Mouse (Mus musculus) hindbrain, embryonic 14.5 days (tissue): ENCODE results near the gene Tgm1. TPM values are rescaled to one million over a fixed set of nuclear protein-coding genes. Genes with fewer than 3 reads are reported as not detected.

Experiments
- ATAC-seq: fragments of 200-750 bp; cut with Nextera tagmentation; 2 replicates; pipeline ENCODE4 v1.8.0; 2017; ENCODE audit warnings: moderate number of reproducible peaks, mild to moderate bottlenecking, moderate TSS enrichment, moderate library complexity; ENCODE audit not compliant: low FRiP score
- DNase-seq: peaks from one replicate; pipeline ENCODE4 v3.0.0-alpha.2; 2015; ENCODE audit warnings: low spot score
- H3K27ac ChIP-seq: fragments of 300-500 bp; sonication (generic); 2 replicates; pipeline ENCODE4 v1.5.1; 2014; ENCODE audit warnings: mild to moderate bottlenecking, moderate library complexity
- H3K27me3 ChIP-seq: fragments of 300-500 bp; sonication (generic); 2 replicates; pipeline ENCODE4 v1.6.1; 2014; ENCODE audit warnings: mild to moderate bottlenecking, low read length, mixed read lengths; ENCODE audit not compliant: control insufficient read depth, insufficient read depth
- H3K36me3 ChIP-seq: fragments of 300-500 bp; sonication (generic); replicated peaks from 2 replicates; pipeline ENCODE4 v1.6.1; 2014; ENCODE audit not compliant: control insufficient read depth, insufficient read depth
- H3K4me1 ChIP-seq: fragments of 300-500 bp; sonication (generic); replicated peaks from 2 replicates; pipeline ENCODE4 v1.6.1; 2014; ENCODE audit warnings: antibody characterized with exemption, low read length, mixed read lengths; ENCODE audit not compliant: control insufficient read depth, insufficient read depth
- H3K4me2 ChIP-seq: fragments of 300-500 bp; sonication (generic); replicated peaks from 2 replicates; pipeline ENCODE4 v1.6.1; 2014; ENCODE audit warnings: mild to moderate bottlenecking, moderate library complexity
- H3K4me3 ChIP-seq: fragments of 300-500 bp; sonication (generic); replicated peaks from 2 replicates; pipeline ENCODE4 v1.5.1; 2014; ENCODE audit warnings: mild to moderate bottlenecking, low read length
- H3K9ac ChIP-seq: fragments of 300-500 bp; sonication (generic); 2 replicates; pipeline ENCODE4 v1.6.1; 2014
- H3K9me3 ChIP-seq: fragments of 300-500 bp; sonication (generic); 2 replicates; pipeline ENCODE4 v1.6.1; 2016; ENCODE audit warnings: low read length; ENCODE audit not compliant: control insufficient read depth
- WGBS: fragments of 180-500 bp; shearing (Covaris S2); extraction: QIAGEN DNeasy Blood & Tissue Kit; methylation state at CpG from one replicate; pipeline ENCODE4 v1.1.7; 2014; 5-methylcytosine and 5-hydroxymethylcytosine counted together
- polyA plus RNA-seq: library from polyadenylated mRNA; unstranded; fragments of >200 nt; fragmentation: Nextera tagmentation; extraction: Ambion mirVana; gene quantifications from 2 replicates; pipeline ENCODE4 v1.2.1, GENCODE M21; 2014

Tgm1 gene
- polyA plus RNA-seq, 1 experiment from 2014 or later: 0.25 TPM

DNA sequence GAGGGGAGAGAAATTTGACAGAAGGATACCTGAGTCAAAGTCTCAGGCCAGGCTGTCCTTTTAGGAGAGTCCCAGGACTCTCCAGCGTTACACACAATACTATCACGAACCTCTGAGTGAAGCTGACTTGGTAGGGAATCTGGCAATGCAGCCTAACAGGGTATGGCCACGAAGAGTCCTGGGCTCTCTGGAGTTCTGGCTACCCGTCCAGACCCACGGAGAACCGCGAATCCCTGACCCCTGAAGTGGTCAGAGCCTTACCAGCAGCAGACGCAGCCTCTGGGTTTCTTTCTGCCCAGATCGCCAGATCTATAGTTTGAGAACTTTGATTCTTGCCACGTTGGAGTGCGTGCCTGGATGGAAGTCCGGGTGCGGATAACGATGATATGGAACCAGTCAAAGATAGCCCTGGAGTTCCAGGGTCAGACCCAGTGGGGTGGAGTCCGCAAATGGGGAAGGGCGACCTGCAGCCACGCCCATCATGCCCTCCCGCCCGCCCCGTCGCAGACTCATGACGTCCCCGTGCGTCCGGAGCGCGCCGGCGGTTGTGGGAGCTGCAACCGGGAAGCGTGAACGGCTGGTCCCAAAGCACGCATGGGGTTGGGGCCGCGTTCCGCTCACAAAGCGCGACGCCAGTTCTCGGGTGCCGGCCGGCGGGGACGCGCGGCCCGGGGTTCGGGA lies 31.6 kb upstream of the Tgm1 start, which contains the start of the genes Dhrs1 and Nop9:
Gene Dhrs1, minus strand, starts transcription at position 511 of the 681 bp plus-strand sequence.
Gene Nop9, plus strand, starts transcription at position 514 of the 681 bp plus-strand sequence.
- DNase-seq: peak; percentile 79
- Histone ChIP-seq H3K4me3 (peak within 1 kb of the TSS; percentile 85), H3K4me1 (peaks cover 16% of the 10 kb centered on the region), H3K27ac (no peak within 1 kb of the TSS), H3K9ac (peak within 1 kb of the TSS; percentile 75), H3K9me3 (no peaks in the 10 kb centered on the region), H3K36me3 (peaks cover 32% of the 10 kb centered on the region), H3K27me3 (no peaks in the 10 kb centered on the region), H3K4me2 (peak within 1 kb of the TSS; percentile 96)
- peak; percentile 86 for ATAC-seq
- WGBS: 2% methylated on average over 48 of the region's 48 CpGs

DNA sequence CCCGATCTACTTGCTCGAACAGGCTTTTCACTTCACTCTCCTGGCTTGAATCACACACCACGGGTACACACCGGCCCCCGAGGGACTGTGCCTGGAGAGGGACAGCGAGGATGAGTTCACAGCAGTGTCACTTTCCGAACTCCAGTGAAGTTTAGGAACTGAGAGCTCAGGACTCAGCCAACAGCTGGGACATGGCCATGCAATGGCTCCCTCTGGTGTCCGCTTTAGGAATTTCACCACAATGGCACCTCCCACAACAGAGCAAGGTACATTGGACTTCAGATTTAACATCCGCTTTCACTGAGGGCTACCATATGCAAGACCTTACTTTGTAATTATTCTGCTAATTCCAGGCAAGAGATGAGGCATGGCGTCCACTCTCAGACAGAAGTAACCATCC lies 30.0 kb upstream of the Tgm1 start:
- DNase-seq (peak; percentile 94), ATAC-seq (peak; percentile 69; the same call in 1 of the 2 replicates)
- H3K4me1 ChIP-seq: peaks cover 16% of the 10 kb centered on the region
- H3K27ac ChIP-seq: no peak overlapping the region
- WGBS: 20% methylated on average over 10 of the region's 10 CpGs
- H3K9me3 ChIP-seq: no peaks in the 10 kb centered on the region
- H3K27me3 ChIP-seq: no peaks in the 10 kb centered on the region
- H3K36me3 ChIP-seq: peaks cover 31% of the 10 kb centered on the region
- H3K4me2 ChIP-seq: 0 out of 2 replicates have a peak overlapping the region, but pooled peaks have one; percentile 5
- H3K9ac ChIP-seq: no peak overlapping the region
- H3K4me3 ChIP-seq: no peak overlapping the region

DNA sequence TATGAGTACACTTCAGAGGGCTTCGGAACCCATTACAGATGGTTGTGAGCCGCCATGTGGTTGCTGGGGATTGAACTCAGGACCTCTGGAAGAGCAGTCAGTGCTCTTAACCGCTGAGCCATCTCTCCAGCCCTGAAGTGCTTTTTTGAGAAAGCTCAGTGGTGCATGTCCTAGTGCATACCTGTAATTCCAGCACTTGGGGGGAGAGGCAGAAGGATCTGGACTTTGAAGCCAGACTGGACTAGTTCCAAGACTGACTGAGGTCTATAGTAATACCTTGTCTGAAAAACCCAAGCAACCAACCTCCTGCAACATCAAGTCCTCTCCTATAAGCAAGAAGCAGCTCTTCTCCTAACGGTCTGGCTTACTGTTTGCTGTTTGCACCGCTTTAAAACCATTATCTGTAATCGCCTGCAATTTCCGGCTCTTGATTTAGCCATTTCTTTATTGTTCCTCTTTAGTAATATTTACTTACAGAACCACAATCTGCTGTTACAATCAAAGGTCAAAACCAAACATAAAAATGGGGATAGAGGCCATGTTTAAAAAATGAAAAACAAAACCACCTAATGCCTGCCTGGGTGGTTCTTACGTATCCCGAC lies 23.5 kb upstream of the Tgm1 start:
- WGBS: 89% methylated on average over 9 of the region's 9 CpGs
- Histone ChIP-seq H3K36me3 (peaks cover 29% of the 10 kb centered on the region), H3K27ac (no peak overlapping the region), H3K27me3 (no peaks in the 10 kb centered on the region), H3K4me2 (no peak overlapping the region), H3K9me3 (no peaks in the 10 kb centered on the region), H3K4me3 (no peak overlapping the region), H3K9ac (no peak overlapping the region), H3K4me1 (no peaks in the 10 kb centered on the region)
- ATAC-seq (no peak), DNase-seq (no peak)

DNA sequence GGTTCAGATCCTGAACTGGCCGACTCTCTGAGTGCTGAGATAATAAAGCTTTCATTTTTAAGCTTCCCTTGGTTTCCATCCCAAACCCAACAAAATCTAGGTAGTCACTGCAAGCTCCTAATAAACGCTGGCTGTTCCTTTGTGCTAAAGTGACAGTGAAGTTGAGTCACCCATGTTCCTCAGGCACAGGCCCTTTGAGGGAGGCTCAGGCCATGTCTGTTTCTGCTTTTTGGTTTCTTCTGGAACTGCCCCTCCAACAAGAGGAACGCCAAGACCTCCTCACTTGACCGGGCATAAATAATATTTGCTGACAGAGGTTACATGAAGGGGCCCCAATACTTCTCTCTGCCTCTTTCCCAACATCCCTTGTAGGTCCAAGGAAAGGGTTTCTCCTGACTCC lies 22.0 kb upstream of the Tgm1 start:
- Histone ChIP-seq H3K4me3 (no peak overlapping the region), H3K9me3 (no peaks in the 10 kb centered on the region), H3K27me3 (no peaks in the 10 kb centered on the region), H3K4me1 (no peaks in the 10 kb centered on the region), H3K4me2 (no peak overlapping the region), H3K27ac (no peak overlapping the region), H3K9ac (no peak overlapping the region), H3K36me3 (peaks cover 22% of the 10 kb centered on the region)
- DNase-seq: no peak
- WGBS: 79% methylated on average over 4 of the region's 4 CpGs
- ATAC-seq: no peak

DNA sequence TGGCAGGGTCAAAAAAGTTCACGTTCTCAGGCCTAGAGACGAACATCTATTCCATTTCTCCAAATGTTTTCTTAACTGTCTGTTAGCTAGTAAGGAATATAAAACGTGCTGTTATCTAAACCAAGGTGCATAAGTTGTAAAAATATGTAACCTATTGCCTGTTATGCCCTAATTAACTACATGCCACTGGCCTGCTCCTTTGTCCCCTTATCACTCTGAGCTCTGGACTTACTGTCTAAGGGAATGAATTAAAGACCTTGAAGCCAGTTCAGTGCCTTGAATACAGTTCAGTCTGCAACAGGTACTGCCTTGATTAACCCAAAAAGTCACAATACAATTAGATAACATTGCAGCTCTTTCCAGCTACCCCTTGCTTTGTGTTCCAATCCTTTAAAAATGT lies 21.6 kb upstream of the Tgm1 start:
- no peak overlapping the region for H3K4me2 ChIP-seq
- peaks cover 17% of the 10 kb centered on the region for H3K36me3 ChIP-seq
- no peaks in the 10 kb centered on the region for H3K4me1 ChIP-seq
- WGBS: 69% methylated on average over 3 of the region's 3 CpGs
- H3K9me3 ChIP-seq: no peaks in the 10 kb centered on the region
- no peak for DNase-seq
- no peak overlapping the region for H3K9ac ChIP-seq
- no peak overlapping the region for H3K27ac ChIP-seq
- no peak overlapping the region for H3K4me3 ChIP-seq
- H3K27me3 ChIP-seq: no peaks in the 10 kb centered on the region
- no peak for ATAC-seq

DNA sequence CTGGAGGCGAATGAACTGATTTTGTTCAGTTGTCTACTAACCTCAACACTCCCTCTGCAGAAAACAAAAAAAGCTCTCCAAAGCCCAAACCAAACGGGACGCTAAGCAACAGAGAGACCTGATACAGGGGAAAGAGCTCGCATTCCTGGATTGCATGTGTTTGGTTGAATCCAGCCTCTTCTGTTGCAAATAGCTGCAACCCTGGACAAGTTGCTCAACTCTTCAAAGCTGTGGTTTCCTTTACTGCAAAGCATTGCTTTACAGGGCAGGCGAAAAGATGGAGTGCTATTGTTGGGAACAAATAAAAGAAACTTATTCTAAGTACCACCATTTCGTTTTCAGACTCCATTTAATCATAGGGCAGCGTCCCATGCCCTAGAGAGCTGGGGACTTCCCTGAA lies 21.1 kb upstream of the Tgm1 start:
- no peak for DNase-seq
- Histone ChIP-seq H3K36me3 (peaks cover 13% of the 10 kb centered on the region), H3K9ac (no peak overlapping the region), H3K9me3 (no peaks in the 10 kb centered on the region), H3K4me1 (no peaks in the 10 kb centered on the region), H3K4me2 (no peak overlapping the region), H3K4me3 (no peak overlapping the region), H3K27me3 (no peaks in the 10 kb centered on the region), H3K27ac (no peak overlapping the region)
- ATAC-seq: no peak
- 81% methylated on average over 7 of the region's 7 CpGs for WGBS

DNA sequence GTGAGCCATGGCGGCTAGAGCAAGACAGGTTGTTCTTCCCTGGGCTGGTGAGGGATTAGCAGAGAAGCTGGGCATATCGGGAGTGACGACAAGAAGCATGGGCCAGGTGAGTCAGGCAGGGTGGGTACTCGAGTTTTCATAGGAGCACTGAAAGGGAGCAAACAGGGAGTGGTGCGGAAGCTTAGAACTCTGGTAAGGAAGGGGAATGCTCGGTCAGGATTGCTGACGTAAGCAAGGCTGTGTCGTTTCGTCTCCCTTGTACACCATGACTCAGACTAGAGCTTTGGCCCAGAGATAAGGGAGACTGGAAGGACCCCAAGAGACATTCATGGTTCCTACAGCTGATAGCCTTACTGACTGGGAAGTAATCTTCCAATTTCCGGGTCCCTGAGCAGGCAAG lies 20.2 kb upstream of the Tgm1 start:
- Histone ChIP-seq H3K9ac (no peak overlapping the region), H3K36me3 (peaks cover 5% of the 10 kb centered on the region), H3K27me3 (no peaks in the 10 kb centered on the region), H3K9me3 (no peaks in the 10 kb centered on the region), H3K27ac (no peak overlapping the region), H3K4me1 (no peaks in the 10 kb centered on the region), H3K4me2 (no peak overlapping the region), H3K4me3 (no peak overlapping the region)
- ATAC-seq: no peak
- DNase-seq: no peak
- 75% methylated on average over 10 of the region's 10 CpGs for WGBS

DNA sequence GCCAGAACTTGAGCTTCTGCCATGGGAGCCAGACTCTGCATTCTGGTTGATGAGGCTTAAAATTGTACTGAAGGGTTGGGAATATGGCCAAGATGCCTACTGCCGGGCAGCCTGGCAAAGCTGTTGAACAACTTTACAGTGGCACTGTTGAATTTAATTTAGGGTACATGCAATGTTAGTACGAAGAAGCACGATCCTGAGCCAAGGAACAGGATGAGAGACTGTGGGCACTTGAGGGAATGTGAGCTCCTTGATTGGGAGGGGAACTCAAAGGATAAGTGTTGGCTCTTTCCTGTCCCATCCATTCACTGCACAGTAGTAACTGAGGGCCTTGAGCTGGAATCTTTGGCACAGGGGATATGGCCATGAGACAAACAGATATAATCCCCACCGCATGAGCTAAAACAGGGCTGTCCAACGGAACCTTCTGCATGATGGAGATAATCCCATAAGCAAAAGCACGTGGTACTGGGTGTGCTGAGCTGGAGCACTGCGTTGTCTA lies 16.9 kb upstream of the Tgm1 start:
- WGBS: 75% methylated on average over 7 of the region's 7 CpGs
- no peak overlapping the region for H3K9ac ChIP-seq
- H3K27ac ChIP-seq: peak overlapping the region; percentile 20; the same call in 1 of the 2 replicates
- H3K4me1 ChIP-seq: no peaks in the 10 kb centered on the region
- no peaks in the 10 kb centered on the region for H3K27me3 ChIP-seq
- ATAC-seq (no peak), DNase-seq (peak; percentile 49)
- no peaks in the 10 kb centered on the region for H3K36me3 ChIP-seq
- H3K4me2 ChIP-seq: no peak overlapping the region
- H3K4me3 ChIP-seq: no peak overlapping the region
- H3K9me3 ChIP-seq: no peaks in the 10 kb centered on the region

DNA sequence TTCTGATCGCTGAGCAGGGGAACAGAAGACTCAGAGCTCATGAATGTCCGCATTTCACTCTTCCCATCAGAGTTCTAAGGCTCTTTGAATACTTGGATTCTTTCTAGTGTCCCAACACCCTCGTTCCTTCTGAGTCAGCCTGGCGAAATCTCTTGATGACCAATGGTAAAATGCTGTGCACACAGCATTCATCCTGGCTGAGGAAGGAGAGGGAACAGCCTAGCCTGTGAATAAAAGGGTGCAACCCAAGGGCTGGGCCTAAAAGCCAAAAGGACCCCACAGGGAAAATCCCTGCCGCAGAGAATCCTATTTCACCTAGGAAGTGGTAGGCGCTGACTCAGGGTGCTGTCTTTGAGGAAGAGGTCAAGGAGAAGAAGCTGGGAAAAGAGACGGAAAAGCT lies 16.4 kb upstream of the Tgm1 start:
- Histone ChIP-seq H3K9ac (no peak overlapping the region), H3K4me3 (no peak overlapping the region), H3K9me3 (no peaks in the 10 kb centered on the region), H3K27me3 (no peaks in the 10 kb centered on the region), H3K4me2 (no peak overlapping the region), H3K36me3 (no peaks in the 10 kb centered on the region), H3K27ac (0 out of 2 replicates have a peak overlapping the region, but pooled peaks have one; percentile 5), H3K4me1 (no peaks in the 10 kb centered on the region)
- WGBS: 70% methylated on average over 7 of the region's 7 CpGs
- DNase-seq (no peak), ATAC-seq (no peak)
